Mouse (Mus musculus): Measurements from ENCODE around the gene Rsph6a. TPM values are rescaled to one million over a fixed set of nuclear protein-coding genes. Genes with fewer than 3 reads are reported as not detected.
"Not testable (repeated sequence)": the region's sequence is repeated elsewhere in the genome, so short reads cannot be mapped to it uniquely, and the experiment has no call there.

Gene Rsph6a
- total RNA-seq, 2 experiments from 2014 or later = not detected

DNA sequence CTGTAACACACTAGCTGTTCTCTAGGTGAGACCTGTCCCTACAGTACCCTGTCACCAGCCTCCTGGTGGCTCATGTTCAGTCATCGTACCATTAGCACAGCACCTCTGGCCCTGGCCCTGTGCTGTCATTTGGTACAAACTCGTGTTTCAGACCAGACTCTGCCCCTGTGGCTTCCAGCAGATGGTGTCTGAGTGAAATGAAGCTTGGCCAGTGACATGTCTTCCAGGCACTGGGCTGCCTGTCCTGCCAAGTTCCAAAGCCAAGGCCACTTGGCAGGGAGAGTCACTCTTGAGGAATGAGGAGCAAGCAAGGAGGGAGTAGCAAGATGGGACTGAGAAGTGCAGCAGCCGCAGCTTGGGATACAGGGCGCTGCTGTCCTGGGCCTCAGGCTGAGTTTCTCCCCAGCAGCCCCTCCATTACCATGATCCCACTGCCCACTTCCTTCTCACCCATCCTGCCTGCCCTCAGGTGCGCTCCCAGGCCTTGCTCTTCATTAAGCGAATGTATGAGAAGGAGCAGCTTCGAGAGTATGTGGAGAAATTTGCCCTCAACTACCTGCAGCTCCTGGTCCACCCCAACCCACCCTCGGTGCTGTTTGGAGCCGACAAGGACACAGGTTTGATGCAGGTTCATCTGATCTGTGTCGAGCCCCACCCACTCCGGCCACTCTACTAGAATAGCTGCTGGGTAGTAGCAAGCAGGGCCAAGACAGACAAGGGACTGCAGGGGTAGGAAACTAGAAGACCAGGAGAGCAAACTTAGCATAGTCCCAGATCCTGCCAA is 8.0 kb upstream of the Rsph6a start:
- peak; percentile 44 for DNase-seq

GRCm38 (mm10) chr7:19048006-19048527 is 6.4 kb upstream of the Rsph6a start:
- DNase-seq = no peak

GRCm38 (mm10) chr7:19049252-19049651 is 5.2 kb upstream of the Rsph6a start:
- no peak for DNase-seq

- DNase-seq = no peak
These were observed 4.3 kb upstream of the Rsph6a start for GRCm38 (mm10) chr7:19050172-19050571.

GRCm38 (mm10) chr7:19051161-19051560 is 3.3 kb upstream of the Rsph6a start:
- no peak for DNase-seq

GRCm38 (mm10) chr7:19052345-19053135 is 1.9 kb upstream of the Rsph6a start:
- no peak for DNase-seq

DNA sequence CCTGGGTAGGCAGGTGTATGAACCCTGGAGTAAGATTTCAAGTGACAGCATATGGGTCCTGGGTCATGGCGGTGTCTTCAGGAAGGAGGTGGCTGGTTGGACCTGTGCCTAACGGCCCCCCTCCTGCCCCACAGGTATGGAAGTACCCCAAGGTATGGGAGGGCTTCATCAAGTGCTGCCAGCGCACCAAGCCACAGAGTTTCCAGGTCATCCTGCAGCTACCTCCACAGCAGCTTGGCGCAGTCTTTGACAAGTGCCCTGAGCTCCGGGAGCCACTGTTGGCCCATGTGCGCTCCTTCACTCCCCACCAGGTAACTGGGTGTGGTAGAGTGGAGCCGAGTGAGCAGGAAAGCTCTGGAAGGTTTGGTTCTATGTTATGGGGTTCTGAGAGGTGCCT is 1.4 kb upstream of the Rsph6a start:
- no peak for DNase-seq

DNA sequence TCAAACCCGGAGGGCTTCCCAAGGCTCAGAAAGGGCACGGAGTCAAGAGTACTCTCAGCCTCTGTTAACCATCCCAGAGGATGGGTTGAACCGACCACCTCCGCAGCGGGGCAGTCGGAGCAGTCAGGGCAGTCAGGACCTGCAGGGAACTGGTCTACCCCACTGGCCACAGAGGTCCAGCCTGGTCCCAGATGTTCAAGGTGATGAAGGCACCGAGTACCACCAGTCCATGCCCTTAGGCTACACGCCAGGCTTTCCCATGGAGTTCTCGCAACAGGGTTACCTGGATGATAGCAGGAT is 237 bp downstream of the Rsph6a start:
- no peak for DNase-seq

GRCm38 (mm10) chr7:19055108-19055507 is 618 bp downstream of the Rsph6a start:
- no peak for DNase-seq

DNA sequence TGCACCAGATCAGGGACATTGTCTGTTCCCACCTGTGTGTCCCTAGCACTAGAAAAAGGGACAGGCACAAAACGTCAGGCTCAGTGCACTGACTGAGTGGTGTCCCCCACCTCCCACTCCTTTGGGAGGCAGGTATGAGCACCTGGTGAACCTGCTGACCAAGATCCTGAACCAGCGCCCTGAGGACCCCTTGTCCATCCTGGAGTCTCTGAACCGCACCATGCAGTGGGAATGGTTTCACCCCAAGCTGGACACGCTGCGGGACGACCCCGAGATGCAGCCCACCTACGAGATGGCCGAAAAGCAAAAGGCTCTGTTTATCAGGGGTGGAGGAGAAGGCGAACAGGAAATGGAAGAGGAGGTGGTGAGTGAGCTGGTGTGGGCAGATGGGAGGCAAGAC is 2.9 kb downstream of the Rsph6a start:
- DNase-seq = no peak

GRCm38 (mm10) chr7:19065896-19066295 is 11.4 kb downstream of the Rsph6a start:
- DNase-seq = no peak

GRCm38 (mm10) chr7:19067063-19067462 is 12.6 kb downstream of the Rsph6a start:
- no peak for DNase-seq

DNA sequence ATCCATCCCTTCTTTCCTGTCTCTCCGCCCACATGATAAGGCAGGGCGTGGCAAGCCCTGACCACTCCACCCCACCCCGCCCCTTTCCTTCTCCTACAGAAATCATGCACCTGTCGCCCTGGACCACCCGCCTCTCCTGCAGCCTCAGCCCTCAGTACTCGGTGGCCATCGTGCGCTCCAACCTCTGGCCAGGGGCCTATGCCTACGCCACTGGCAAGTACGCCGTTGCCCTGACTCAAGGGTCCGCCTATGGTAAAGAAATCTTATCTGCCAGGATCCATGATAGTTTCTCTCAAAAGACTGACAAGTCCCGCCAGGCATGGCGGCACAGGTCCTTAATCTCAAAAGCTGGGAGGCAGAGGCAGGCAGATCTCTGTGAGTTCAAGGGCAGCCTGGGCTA is 13.4 kb downstream of the Rsph6a start:
- no peak for DNase-seq

- peak; percentile 77 for DNase-seq
These were observed 14.2 kb downstream of the Rsph6a start for GRCm38 (mm10) chr7:19068707-19069106.

DNA sequence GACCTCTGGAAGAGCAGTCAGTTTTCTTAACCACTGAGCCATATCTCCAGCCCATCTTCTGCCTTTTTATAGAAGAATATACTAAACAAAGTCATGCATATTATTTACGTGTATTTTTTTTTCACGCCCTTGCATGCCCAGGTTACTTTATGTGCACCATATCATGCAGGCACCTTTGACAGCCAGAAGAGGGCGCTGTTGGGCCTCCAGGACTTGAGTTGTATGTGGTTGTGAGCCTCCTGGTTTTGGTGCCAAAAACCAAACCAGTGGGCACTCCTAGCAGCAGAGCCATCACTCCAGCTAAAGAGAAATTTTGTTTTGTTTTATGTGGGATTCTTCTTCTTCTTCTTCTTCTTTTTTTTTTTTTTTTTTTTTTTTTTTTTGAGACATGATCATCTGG is 15.0 kb downstream of the Rsph6a start:
- no peak for DNase-seq

DNA sequence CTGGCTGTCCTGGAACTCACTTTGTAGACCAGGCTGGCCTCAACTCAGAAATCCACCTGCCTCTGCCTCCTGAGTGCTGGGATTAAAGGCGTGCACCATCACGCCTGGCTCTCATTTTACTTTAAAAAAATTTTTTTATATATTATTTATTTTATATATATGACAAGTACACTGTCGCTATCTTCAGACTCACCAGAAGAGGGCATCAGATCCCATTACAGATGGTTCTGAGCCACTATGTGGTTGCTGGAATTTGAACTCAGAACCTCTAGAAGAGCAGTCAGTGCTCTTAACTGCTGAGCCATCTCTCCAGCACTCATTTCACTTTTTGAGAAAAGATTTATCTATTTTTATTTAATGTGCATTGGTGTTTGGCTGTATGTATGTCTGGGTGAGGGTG is 16.5 kb downstream of the Rsph6a start:
- DNase-seq = not testable (repeated sequence)

DNA sequence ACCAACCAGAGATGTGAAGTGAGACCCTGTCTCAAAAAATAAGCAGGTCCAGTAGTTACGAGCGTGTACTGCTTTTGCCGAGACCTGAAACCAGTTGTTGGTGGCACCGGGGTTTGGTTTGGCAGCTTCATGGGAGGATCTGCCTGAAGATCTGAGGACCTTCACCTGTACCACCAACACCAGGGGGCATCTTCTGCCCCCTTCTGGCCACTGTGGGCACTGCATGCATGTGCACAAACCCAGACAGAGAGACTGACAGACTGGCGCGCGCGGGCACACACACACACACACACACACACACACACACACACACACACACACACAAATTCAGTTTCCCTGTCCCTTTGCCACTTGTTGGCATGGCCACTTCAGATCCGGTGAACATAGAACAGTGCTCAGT is 19.0 kb downstream of the Rsph6a start:
- DNase-seq = no peak

DNA sequence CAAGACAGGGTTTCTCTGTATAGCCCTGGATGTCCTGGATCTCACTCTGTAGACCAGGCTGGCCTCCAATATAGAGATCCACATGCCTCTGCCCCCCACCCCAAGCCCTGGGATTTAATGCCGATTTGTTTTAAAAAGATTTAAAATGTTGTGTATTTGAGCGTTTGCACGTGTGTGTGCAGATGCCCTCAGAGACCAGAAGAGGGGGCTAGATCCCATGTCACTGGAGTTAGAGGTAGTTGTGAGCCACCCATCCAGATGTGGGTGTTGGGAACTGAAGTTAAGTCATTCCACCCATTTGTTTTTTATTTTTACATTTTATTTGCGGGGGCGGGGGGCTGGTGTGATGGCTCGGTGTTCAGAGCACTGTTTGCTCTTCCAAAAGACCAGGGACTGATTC is 20.0 kb downstream of the Rsph6a start:
- no peak for DNase-seq

DNA sequence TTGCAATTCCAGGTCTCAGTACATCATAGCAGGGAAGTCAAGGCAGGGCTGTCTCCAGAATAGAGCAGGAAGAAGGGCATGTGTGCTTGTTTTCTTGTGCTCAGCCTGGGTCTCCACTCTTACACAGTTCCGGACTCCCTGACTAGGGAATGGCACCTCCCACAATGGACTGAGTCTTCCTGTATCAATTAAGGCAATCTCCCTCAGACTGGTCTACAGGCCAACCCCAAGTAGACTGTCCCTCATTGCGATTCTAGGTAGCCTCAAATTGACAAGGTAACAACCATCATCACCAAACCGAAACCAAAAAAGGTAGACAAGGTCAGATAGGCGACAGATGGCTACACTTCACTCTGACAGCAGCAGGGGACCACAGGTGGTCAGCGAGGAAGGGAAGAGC is 20.7 kb downstream of the Rsph6a start:
- DNase-seq = no peak

DNA sequence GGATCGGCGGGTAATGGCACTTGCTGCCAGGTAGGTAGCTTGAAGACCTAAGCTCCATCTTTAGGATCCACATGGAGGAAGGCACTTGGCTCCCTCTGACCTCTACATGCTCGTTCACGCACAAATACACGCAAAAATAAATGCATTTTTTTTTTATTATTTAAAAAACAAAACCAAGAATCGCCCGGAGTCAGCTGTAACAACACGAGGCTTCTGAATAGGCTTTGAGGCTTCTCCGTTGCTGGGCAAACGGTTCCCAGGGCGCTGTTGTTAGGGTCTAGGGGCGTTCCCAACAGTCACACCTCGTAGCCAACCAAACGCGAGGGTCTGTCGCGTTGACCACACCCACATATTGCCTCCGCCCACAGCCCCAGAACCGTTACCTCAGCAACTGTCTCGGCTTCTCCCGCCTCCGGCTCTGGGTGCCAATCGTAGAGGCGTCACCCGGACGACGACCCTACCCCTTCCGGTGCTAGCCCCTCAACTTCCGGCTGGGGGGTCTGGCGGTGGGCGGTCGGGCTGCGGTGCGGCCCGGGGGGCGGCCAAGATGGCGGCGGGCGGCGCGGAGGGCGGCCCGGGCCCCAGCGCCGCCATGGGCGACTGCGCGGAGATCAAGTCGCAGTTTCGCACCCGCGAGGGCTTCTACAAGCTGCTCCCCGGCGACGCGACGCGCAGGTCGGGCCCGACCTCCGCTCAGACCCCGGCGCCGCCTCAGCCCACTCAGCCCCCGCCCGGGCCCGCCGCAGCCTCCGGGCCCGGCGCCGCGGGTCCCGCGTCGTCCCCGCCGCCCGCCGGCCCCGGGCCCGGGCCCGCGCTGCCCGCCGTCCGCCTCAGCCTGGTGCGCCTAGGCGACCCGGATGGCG is 21.5 kb downstream of the Rsph6a start, which contains the start of gene Dmwd:
Dmwd (plus strand) TSS at position 505 of the 863 bp plus-strand sequence.
- DNase-seq = peak; percentile 87

DNA sequence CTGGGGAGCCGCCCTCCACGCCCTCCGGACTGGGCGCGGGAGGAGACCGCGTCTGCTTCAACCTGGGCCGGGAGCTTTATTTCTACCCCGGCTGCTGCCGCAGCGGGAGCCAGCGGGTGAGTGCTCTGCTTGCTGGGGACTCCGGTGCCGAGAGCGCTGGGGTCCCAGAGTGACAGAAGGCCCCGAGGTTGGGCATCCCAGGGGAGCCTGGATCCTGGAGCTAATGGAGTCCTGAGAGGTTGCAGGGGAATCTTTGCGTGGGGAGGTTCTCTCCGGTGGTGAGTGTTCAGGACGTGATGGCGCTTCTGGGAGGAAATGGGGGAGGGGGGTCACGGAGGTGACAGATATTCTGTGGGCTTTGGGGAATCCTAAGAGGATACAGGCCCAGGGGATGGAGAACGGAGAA is 22.1 kb downstream of the Rsph6a start:
- DNase-seq = peak; percentile 26

DNA sequence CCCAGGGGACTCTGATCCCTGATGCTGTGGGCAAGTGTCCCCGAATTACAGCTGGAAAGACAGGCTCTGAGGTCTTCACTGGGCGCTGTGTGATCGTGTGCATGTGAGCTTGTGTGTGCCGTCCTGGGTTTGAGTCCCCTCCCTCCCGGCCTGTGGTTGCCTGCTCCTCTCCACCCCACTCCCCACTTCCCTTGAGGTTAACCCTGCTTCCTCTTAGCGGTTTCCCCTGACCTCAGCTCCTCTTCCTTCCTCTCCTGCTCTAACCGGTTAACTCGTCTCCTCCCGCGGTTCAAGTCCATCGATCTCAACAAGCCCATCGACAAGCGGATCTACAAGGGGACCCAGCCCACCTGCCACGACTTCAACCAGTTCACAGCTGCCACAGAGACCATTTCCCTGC is 23.3 kb downstream of the Rsph6a start:
- no peak for DNase-seq

DNA sequence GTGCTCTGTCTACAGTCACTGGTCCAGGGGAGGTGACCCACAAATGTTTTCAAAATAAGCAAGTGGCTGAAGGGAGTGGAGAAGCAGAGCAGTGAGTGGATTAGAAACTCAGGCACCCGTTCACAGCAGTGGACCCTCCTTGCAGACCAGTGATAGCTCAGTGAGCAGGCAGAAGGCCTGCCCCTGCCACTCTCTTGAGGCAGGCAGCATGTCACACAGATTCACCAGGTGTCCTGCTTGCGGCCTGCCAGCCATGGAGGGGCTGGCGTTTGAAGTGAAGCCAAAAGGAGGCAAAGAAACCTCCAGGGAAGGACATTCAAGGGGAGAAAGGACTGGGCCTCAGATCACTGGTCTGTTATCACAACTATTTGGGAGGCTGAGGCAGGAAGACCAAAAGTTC is 24.2 kb downstream of the Rsph6a start:
- no peak for DNase-seq

Measured in gastrocnemius, postnatal 10 days (tissue).